Mouse (Mus musculus) G1E (cell line): ENCODE measurements around the gene Myrf.

Experiments
- CTCF ChIP-seq: IDR thresholded peaks from 2 replicates; pipeline ENCODE4 v1.5.1; 2012; ENCODE audit warnings: low read depth, low read length, inconsistent platforms, mixed read lengths
- GATA1 ChIP-seq: IDR thresholded peaks from 2 replicates; pipeline ENCODE4 v1.6.1; 2012; ENCODE audit warnings: borderline replicate concordance, low read length, inconsistent platforms, mixed read lengths
- GATA2 ChIP-seq: IDR thresholded peaks from 2 replicates; pipeline ENCODE4 v1.6.1; 2012; ENCODE audit warnings: low read depth, low read length, inconsistent platforms, borderline replicate concordance

GRCm38 (mm10) chr19:10277331-10277730 lies 36.8 kb upstream of the Myrf start:
- no peak for TF ChIP-seq CTCF
- no peak for TF ChIP-seq GATA1
- TF ChIP-seq GATA2: no peak
